Mouse (Mus musculus) urinary bladder, adult 2 months (tissue): ENCODE measurements around the gene Syne2. TPM values are rescaled to one million over a fixed set of nuclear protein-coding genes. Genes with fewer than 3 reads are reported as not detected.
A peak's percentile ranks its signal among the peaks of the same experiment; 100 is the strongest.

Source experiments
- DNase-seq: peaks from one replicate; pipeline ENCODE4 v3.0.0; 2022; ENCODE audit warnings: low spot score
- polyA plus RNA-seq: library from polyadenylated mRNA; depleted of rRNA; stranded (reverse); fragments of >200 nt; gene quantifications from 2 replicates; pipeline ENCODE4 v1.2.3, GENCODE M21; 2012

Syne2 gene
- polyA plus RNA-seq, 1 experiment: 59.7 TPM

GRCm38 (mm10) chr12:75827751-75828150, 9.8 kb downstream of the Syne2 start:
- peak; percentile 41 for DNase-seq

- DNase-seq: no peak
Observed at GRCm38 (mm10) chr12:75829616-75830015, 11.7 kb downstream of the Syne2 start.

GRCm38 (mm10) chr12:75833149-75833959, 15.4 kb downstream of the Syne2 start:
- DNase-seq: no peak

- DNase-seq: no peak
Observed at GRCm38 (mm10) chr12:75833960-75834729, 16.2 kb downstream of the Syne2 start.

GRCm38 (mm10) chr12:75836524-75836962, 18.6 kb downstream of the Syne2 start:
- DNase-seq: no peak

GRCm38 (mm10) chr12:75837462-75837861, 19.5 kb downstream of the Syne2 start:
- no peak for DNase-seq

GRCm38 (mm10) chr12:75839083-75839736, 21.3 kb downstream of the Syne2 start:
- DNase-seq: no peak

DNA sequence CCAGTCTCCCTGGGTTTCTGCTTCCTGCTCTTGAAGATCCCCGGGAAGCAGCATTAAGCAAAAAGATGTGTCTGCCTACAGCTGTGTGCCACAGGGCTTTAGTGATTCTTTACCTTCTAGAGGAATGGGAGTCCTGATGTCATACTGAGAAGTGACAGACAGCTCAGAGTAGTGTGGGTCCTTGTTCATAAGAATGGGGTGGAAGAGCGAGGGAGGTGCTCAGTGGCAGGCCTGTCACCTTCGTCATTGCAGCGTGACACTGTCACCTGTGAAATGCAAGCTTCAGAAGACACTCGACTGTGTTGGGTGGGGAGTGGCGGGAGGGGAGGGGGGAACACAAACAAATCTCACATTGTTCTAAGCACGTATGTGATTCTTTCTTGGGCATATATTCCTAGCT, 23.2 kb downstream of the Syne2 start:
- no peak for DNase-seq

DNA sequence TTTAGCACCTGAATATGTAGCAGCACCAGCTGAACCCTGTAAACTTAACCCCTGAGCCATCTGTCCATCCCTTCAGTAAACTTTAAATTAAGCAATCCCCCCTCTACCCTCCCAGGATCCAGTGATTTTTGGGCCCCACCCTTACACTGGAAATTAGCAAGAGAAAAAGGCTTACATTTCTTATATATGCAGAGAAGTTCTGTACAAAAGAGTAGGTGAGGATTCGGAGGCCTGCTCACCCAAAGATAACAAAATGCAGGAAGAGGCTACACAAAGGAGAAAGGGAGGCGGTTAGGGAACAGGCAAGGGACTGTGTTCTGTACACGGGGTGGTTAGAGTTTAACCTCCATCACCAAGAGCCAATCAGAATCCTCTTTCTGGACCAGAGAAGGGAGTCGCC, 26.4 kb downstream of the Syne2 start:
- no peak for DNase-seq

DNA sequence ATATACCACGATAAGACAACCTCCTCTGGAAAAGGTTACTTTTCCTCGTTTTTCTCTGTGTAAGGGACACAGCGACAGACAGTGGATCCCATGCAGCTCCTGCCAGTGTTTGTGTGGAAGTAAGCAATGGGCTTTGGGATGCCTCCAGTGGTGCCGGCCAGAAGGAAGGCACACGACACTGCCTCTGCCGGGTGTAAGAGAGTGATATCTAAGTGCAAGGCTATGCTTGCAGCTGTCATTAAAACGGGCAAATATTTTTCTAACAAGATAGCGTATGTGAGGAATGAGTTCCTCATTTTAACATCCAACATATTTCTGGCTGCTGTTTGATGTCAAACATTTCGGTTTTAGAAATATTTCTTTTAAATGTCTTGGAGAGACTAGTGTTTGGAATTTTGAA, 27.1 kb downstream of the Syne2 start:
- DNase-seq: no peak

DNA sequence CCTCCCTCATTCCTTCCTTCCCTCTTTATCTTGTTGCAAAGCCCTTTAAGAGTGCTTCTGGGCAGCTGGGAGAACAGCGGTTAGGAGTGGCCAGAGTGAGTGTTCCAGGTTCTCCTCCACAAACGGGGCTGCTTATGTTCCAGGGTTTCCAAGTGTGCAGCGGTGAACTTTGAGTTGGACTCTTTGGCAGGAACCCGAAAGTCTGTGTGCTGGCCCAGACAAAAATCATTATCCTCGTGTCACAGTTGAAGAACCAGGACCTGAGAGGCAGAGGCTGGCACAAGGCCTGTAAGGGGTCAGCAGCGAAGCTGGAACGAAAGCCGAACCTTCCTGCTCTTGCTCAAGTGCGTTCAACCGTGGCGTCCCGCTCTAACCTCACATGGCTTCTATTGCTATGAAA, 28.6 kb downstream of the Syne2 start:
- no peak for DNase-seq

GRCm38 (mm10) chr12:75850205-75850604, 32.3 kb downstream of the Syne2 start:
- no peak for DNase-seq

GRCm38 (mm10) chr12:75851481-75851880, 33.5 kb downstream of the Syne2 start:
- DNase-seq: no peak

DNA sequence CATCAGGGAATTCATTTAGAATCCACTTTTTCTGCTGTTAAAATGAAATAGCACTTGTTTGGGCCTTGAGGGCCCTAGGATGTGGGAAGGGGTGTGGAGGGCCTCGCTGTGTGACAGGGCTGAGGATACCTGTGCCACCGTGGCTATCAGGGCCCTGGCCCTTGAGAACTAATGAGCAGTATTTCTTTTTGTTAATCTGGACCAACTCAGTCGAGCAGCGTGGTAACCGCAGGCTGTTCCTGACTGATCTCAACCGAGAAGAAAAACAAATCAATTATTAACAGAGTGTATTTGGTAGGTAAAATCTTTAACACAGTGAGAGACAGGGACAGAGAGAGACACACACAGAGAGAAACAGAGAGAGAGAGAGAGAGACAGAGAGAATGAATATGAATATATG, 34.5 kb downstream of the Syne2 start:
- DNase-seq: no peak

DNA sequence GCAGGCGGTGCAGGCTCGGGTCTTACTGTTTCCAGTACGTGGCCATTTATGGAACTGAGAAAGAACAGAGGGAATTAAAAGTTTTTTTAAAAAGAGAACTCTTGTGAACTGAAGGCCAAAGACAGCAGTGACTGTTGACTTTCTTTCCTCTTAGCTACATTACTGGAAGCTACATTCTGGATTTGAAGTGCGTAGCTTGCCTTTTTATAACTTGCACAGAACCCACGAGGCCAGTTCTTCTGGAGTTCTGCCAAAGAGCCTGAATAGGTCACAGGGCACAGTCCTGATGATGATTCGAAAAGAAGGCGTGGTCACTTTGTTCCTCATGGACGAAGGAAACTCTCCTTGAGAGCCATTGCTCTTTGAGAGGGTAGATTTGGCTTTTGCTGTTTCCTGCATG, 35.6 kb downstream of the Syne2 start:
- DNase-seq: no peak

DNA sequence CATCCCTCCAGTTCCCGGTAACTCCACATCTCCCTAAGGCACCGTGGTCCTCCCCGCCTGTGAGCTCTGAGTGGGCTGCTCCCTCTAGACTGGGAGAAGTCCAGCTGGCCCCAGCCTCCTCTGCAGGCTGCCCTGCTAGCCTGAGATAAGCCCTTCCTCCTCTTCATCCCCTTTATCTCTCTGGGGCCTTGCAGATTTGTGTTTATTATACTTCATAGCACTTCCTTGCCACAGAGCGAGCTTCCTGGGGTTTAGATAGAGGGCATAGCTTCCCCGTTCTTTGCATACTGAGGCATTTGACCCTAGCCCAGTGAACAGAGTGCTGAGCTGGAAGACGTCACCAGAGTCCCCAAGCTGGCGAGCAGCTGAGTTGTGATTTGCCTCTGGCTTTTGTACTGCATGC, 37.1 kb downstream of the Syne2 start:
- DNase-seq: no peak

- DNase-seq: no peak
Observed at GRCm38 (mm10) chr12:75855621-75856020, 37.7 kb downstream of the Syne2 start.

- DNase-seq: no peak
Observed at GRCm38 (mm10) chr12:75856096-75856868, 38.3 kb downstream of the Syne2 start.

- DNase-seq: no peak
Observed at GRCm38 (mm10) chr12:75859936-75860335, 42.0 kb downstream of the Syne2 start.

DNA sequence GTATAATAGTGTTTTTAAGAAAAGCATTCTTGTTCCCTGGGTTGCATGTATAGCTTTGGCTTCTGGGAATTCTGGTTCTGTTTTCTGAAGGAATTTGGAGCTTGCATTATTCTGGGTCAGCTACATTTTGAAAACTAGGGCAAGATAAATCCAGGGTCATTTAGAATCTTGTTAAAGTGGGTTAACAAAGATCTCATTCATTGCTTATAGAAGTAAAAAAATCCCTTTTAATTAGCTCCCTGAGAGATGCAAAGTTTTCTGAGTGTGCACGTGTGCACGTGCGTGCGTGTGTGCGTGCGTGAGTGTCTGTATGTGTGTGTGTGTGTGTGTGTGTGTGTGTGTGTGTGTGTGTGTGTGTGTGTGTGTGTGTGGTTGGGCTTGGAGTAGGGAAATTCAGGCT, 42.9 kb downstream of the Syne2 start:
- no peak for DNase-seq

DNA sequence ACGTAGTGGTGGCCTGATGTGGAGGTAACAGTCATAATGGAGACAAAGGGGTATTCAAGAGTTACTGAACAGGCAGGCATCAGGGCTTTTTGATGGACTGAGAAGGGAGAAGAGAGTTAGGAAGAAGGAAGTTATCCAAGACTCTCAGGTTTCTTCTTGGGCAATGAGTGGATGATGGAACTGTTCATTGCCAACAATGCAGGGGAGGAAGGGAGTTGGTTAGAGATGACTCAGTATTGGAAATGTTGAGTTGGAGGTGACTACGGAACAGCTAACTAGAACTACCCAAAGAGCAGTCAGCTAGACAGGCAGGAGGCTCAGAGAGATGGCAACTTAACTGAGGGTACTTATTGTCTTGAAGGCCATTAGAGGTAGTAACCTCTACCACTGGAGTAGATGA, 47.2 kb downstream of the Syne2 start:
- DNase-seq: no peak
